Mouse (Mus musculus): ENCODE results near the gene 9030025P20Rik.
"Not testable (repeated sequence)": the region's sequence is repeated elsewhere in the genome, so short reads cannot be mapped to it uniquely, and the experiment has no call there.

The 9030025P20Rik gene

GRCm38 (mm10) chr17:14978362-14979038 lies at the start of gene 9030025P20Rik, which contains the start of gene Gm3417:
9030025P20Rik (plus strand) TSS chr17:14978468.
Gm3417 (minus strand) TSS chr17:14978790.
- not testable (repeated sequence) for DNase-seq (ENCODE audit: low spot score)

DNA sequence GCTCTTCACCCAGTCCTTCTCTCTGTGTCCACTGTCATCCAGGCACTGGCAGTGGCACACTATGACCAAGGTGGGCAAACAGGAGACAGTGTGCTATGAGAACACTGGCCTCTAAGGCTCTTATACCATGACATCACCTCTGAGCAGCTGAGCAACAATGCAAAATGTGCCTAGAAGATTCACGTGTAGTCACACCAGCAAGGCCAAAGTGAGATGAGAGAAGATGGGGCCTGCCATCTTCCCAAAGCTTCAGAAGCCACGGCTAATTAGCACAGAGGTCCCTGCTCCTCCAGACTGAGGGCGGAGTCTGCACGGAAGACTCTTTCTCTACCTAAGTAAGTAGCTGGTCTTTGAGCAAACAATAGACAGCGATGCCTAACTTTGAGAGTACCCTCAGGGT lies 49.6 kb upstream of the 9030025P20Rik start:
- no peak for DNase-seq (ENCODE audit: low spot score)

GRCm38 (mm10) chr17:14930697-14931096 lies 47.6 kb upstream of the 9030025P20Rik start:
- DNase-seq (ENCODE audit: low spot score): no peak

GRCm38 (mm10) chr17:14931469-14931868 lies 46.8 kb upstream of the 9030025P20Rik start:
- no peak for DNase-seq (ENCODE audit: low spot score)

GRCm38 (mm10) chr17:14935280-14935679 lies 43.0 kb upstream of the 9030025P20Rik start:
- DNase-seq (ENCODE audit: low spot score): not testable (repeated sequence)

DNA sequence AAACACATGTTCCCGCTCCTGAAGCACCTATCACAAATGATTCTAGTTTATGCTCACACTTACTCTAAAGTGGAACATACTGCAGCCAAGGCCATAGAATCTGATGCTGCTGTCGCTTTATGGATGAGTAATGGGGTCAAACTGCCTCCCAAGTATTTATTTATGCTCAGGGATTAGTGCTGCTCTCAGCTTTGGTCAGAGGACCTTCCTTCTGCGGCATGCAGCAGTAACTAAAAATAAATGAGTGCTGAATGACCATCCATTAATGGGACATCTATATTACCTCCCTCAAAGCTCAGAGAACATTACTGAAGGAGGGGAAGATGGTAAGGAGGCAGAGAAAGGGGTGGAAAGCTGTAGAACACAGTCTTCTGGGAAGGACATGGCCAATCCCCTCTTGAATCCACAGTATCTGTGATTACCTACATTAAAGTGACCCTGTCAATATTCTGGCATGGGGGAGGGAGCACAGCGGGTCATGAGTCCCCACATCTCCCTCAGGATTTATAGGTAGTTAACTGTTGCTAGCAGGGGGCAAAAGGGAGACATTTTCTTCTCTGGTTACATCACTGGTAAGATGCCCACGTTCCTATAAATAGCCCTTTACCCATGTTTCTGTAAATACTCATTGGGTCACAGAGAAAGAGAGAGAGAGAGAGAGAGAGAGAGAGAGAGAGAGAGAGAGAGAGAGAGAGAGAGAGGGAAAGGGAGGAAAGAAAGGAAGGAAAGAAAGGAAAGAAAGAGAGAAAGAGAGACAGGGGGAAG lies 42.2 kb upstream of the 9030025P20Rik start:
- no peak for DNase-seq (ENCODE audit: low spot score)

- DNase-seq (ENCODE audit: low spot score): not testable (repeated sequence)
Measured at GRCm38 (mm10) chr17:14942181-14942580, 36.1 kb upstream of the 9030025P20Rik start.

DNA sequence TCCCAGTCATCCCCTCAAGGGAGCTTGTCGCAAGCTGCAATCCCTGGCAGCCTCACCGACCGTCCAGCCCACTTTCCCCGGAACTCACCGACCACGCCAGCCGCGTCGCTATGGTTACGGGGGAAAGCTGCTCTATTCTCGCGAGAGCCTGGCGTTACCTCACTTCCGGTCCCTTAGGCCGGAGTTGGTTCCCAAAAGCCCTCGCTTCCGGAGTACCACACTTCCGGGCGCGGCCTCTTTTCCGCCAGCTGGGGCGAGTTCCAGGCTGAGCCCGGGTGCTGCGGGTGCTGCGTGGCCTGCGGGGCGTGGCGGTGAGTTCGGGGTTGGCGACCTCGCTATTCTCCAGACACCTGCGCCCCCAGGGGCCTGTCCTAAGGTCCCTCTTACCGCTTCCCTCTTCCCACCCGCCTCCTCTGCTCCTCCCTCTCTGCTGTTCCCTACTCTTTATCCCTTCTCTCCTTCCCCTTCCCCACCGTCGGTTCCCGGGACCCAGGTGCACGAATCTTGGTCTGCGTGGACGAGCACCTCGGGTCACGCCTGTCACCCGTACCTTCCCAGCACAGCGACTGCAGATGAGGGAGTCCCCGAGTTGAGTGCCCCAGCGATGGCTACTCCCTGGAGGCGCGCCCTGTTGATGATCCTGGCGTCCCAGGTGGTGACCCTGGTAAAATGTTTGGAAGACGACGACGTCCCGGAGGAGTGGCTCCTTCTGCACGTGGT lies 35.1 kb upstream of the 9030025P20Rik start, which contains the start of the genes Wdr27 and 1600012H06Rik:
TSS of gene Wdr27 (minus strand) at position 150 of the 720 bp plus-strand sequence.
TSS of gene 1600012H06Rik (plus strand) at position 176 of the 720 bp plus-strand sequence.
- peak; percentile 100 for DNase-seq (ENCODE audit: low spot score)

- DNase-seq (ENCODE audit: low spot score): no peak
Measured at GRCm38 (mm10) chr17:14943729-14944059, 34.6 kb upstream of the 9030025P20Rik start.

GRCm38 (mm10) chr17:14944551-14944950 lies 33.7 kb upstream of the 9030025P20Rik start:
- DNase-seq (ENCODE audit: low spot score): no peak

DNA sequence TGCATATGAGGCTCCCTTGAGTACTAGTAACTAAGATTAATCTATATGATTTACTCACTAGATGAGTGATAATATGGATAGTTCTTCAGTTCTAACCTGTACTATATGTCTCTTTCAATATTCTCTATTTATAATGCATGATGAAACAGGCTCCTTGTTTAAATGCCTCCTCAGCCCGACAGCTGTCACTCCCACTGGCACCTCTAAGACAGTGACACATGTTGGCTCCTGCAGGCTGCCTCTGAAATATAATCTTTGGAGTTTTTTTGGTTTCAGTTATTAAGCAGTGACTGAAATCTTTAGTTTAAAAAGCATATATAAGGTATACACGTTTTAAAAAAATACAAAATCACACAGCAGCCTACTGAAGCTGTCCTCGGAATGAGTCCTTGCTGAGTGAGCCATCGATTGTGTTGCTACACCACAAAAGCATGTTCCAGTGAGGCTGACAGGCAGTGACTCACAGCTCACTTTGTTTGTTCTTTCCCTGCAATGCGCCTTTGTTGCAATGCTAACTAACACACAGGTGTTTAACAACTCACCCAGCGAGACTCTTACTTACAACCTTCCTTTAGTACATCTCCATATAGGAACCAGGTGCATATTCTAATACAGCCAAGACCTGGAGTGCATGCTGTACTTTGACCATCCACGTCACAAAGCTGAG lies 29.0 kb upstream of the 9030025P20Rik start:
- no peak for DNase-seq (ENCODE audit: low spot score)

DNA sequence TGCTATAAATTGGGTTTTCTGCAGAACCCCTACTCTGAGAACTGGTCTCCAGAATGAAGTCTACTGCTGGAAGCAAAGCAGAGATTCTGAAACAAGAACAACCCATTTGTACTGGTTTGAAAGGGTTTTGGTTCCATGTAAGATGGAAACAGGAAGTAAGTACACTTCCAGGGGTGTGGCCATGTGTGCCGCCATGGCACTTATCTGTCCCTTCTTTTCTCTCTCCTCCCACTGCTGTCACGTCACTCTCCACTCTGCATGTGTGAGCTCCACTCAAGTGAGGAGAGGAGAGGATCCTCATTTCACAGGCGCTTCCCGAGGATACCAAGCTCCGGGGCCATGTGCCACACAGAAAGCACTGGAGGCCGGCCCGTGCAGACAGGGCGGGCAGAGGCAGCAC lies 24.8 kb upstream of the 9030025P20Rik start:
- no peak for DNase-seq (ENCODE audit: low spot score)

DNA sequence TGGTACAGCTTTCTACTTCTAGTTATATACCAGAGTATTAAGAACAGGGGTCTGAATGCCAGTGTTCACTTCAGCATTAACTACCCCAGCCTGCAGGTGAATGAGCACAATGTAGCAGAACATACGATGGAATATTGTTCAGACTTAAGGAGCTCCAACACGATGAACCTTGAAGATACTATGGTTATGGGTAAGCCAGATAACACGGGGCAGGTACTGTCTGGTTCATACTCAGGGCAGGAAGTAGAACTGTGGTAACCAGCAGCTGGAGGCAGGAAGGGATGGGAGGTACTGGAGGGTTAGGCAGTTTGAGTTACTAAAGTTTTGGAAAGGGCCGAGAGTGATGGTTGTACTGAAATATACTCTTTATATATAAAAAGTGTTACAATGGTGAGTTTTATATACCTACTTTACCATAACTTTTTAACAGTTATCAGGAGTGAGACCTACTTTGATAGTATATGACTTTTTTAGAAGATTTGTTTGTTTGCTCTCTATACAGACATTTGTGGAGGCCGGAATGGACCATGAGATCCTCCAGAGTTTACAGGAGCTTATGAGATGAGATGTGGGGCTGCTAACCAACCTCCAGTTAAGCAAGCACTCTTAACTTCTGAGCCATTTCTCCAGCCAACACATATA lies 19.5 kb upstream of the 9030025P20Rik start:
- DNase-seq (ENCODE audit: low spot score): no peak

DNA sequence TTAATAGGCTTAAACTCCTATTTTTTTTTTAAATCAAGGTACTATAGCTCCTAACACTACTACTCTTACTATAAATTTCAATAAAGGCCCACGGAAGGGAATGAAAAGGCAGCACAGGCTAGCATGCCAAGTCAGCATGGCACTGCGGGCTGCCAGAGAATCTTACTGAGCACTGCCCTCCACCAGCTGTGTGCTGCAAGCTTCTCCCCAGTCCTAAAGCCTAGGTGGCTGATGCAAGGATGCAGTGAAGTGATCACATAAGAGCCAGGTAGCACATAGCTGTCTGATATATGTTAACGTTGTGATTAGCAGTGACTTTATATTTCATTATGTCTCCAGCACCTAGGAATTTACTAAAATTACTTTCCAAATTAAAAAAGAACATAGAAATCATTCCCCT lies 18.3 kb upstream of the 9030025P20Rik start:
- peak; percentile 60 for DNase-seq (ENCODE audit: low spot score)

DNA sequence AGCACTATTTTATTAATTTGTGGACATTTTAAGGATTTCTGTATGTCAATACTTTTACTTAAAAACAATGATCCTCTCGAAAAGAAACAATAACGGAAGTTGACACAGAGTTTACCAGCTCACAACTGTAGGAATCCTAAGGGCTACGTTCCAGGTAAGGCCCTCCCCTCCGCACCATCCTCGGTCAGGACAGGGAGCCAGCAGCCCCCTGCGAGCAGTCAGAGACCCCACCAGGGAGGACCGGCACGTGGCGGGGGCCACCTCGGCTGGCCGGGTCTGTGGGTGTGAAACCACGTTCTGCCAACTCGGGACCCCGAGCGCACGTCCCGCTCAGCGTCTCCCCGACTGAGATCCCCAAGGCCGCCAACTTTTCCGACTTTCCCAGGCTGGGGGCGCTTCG lies 17.7 kb upstream of the 9030025P20Rik start:
- no peak for DNase-seq (ENCODE audit: low spot score)

GRCm38 (mm10) chr17:14960951-14961556 lies 17.2 kb upstream of the 9030025P20Rik start, which contains the start of gene Phf10:
Phf10 (minus strand) TSS chr17:14961273.
- peak; percentile 38 for DNase-seq (ENCODE audit: low spot score)

DNA sequence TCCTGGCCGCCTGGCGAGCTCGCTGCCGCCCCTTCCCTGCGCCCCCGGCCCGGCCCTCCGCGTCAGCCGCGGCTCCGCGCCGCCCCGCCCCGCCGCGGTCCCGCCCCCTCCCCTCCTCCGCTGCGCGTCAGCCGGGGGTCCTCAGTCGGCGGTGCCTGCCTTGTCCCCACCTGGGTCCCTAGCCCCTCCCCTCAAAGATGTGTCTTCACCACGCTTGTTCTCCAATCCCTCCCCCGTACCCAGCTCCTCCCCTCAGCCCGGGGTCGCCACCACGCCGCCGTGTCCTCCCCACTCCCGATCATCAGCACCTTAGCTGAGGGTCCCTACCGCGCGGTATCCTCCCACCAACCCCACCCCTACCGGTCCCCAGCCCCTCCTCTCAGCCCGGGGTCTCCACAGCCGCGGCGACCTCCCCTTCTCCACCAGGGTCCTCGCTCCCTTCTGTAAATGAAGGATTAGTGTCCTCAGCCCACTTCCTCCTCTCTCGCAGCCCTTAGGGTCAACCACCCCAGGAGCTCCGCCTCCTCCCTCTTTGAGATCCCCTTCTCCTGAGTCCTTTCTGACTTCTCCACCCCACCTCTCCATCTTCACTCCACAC lies 16.6 kb upstream of the 9030025P20Rik start:
- not testable (repeated sequence) for DNase-seq (ENCODE audit: low spot score)

GRCm38 (mm10) chr17:14968373-14968913 lies 9.8 kb upstream of the 9030025P20Rik start:
- not testable (repeated sequence) for DNase-seq (ENCODE audit: low spot score)

- not testable (repeated sequence) for DNase-seq (ENCODE audit: low spot score)
Measured at GRCm38 (mm10) chr17:14977718-14978361, 428 bp upstream of the 9030025P20Rik start.
